Mouse (Mus musculus): ENCODE measurements around the gene Gm42674.

Gene Gm42674

GRCm38 (mm10) chr3:90623435-90624071 is 21.8 kb downstream of the Gm42674 start:
- DNase-seq (ENCODE audit: low spot score), result no peak

- DNase-seq (ENCODE audit: low spot score), result no peak
Observed at GRCm38 (mm10) chr3:90625496-90625895, 23.8 kb downstream of the Gm42674 start.

GRCm38 (mm10) chr3:90626266-90627021 is 24.7 kb downstream of the Gm42674 start:
- no peak for DNase-seq (ENCODE audit: low spot score)

DNA sequence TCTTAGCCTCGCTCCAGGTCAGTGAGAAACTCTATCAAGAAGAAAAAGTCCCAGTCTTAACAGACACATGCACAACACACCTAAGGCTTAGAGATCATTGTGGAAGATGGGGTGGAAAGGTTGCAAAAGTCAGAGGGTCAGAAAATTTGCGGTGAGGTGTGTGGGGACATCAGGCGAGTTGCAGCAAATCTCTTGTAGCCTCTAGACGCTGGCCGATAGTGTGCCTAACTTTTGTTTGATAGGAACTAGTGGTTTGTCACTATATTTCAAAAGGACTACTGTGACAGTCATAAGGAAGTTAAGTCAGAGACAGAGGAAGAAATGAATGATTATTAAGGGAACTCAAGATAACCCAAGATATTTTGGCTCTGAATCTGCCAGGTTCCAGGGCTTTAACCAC is 25.7 kb downstream of the Gm42674 start:
- DNase-seq (ENCODE audit: low spot score), result no peak

GRCm38 (mm10) chr3:90627807-90628206 is 26.1 kb downstream of the Gm42674 start:
- no peak for DNase-seq (ENCODE audit: low spot score)

- DNase-seq (ENCODE audit: low spot score), result no peak
Observed at GRCm38 (mm10) chr3:90629298-90629697, 27.6 kb downstream of the Gm42674 start.

DNA sequence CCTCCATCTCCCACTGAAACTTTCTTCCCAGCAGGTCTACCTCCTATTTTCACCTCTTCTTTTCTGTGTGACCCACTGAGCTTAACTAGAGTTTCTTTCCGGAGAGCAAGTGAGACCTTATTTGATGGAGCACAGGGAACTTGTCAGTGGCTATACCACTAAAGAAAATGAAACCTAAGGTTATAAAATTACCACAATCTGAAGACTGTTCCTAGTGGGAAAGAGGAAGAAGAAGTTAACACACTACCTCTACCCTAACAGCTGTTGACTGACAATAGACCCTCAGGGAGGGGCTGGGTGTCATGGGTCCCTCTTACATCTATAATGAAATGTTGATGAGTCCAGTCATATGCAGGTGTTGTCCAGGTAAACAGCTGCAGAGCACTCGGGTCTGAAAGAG is 30.3 kb downstream of the Gm42674 start:
- no peak for DNase-seq (ENCODE audit: low spot score)

DNA sequence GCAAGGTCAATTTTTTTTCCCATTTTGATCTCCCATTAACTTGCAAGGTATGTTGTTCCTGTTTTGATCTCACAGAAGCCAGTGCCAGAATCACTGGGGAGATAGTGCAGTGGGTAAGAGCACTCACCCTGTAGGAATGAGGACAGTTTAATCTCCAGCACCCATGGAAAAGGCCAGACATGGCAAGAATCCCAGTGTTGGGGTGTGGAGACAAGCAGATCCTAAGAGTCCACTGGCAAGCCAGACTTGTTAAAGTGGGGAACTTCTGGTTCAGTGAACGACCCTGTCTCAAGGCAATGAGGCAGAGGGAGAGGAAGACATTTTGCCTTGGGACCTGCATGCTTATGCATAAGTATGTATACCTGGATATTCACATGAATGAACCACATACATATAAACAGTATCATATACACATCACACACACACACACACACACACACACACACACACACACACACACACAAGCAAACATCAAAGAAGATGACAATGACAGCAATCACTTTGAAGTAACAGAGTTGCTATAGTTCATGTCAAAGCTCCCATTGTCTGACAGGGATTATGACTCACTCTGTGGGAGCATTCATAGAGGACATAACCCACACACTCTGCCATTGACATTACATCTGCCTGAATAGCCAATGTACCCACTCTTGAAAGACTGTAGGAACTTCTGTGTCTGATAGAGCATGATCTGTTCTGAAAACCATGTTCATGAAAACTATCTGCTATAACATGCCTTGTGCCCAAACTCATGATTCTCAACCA is 37.0 kb downstream of the Gm42674 start:
- DNase-seq (ENCODE audit: low spot score), result no peak

GRCm38 (mm10) chr3:90639511-90640154 is 37.9 kb downstream of the Gm42674 start:
- DNase-seq (ENCODE audit: low spot score), result no peak

GRCm38 (mm10) chr3:90640981-90641380 is 39.3 kb downstream of the Gm42674 start:
- no peak for DNase-seq (ENCODE audit: low spot score)

DNA sequence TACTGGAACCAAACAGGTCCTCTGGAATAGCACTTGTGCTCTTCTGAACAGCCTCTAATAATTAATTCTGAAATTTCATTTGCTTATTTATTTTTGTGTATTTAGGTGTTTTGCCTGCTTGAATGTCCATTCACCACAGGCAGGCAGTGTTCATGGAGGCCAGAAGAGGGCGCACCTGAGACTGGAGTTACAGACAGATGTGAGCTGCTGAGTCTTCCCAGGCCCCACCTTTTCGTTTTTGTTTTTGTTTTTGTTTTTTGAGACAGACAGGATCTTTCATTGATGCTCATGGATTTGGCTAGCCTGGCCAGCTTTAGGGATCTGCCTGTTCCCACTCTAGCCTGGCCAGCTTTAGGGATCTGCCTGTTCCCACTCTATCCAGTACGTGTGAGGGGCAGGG is 42.5 kb downstream of the Gm42674 start:
- DNase-seq (ENCODE audit: low spot score), result no peak

- no peak for DNase-seq (ENCODE audit: low spot score)
Observed at GRCm38 (mm10) chr3:90647291-90647690, 45.6 kb downstream of the Gm42674 start.

- no peak for DNase-seq (ENCODE audit: low spot score)
Observed at GRCm38 (mm10) chr3:90648981-90649380, 47.3 kb downstream of the Gm42674 start.

DNA sequence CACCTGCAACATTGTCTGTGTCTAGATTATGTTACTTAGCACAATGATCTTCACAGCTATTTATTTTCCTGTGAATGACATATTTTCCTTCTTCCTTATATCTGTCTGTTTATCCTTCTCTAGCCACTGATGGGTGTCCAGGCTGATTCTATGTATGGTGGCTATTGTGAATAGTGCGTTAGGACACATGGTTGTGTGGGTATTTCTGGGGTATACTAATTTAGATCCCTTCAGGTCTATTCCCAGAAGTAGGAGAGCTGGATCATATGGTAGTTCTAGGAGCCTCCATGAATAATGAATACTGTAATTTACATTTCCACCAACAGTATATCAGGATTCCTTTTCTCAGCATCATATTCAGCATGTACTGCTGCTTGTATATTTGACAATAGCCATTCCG is 48.1 kb downstream of the Gm42674 start:
- DNase-seq (ENCODE audit: low spot score), result no peak

GRCm38 (mm10) chr3:90652878-90653508 is 51.3 kb downstream of the Gm42674 start:
- DNase-seq (ENCODE audit: low spot score), result no peak

DNA sequence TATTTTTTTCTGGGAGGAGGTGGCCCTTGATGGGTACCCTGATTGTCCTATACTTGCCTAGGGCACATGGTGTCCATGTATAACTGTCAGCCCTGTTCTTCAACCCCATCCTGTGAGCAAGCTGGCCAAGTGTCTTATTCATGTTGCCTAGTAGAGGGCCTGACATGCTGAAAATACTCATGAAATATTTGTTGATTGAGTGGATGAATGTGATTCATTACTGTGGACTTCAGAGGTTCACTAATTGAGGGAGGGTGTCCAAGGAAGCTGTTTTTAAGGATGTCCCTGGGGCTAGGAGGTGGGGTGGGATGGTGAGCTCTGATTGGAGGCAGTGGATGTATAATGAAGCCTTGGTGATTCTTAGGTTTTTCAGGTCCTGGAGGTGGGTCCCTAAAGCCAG is 52.0 kb downstream of the Gm42674 start, which contains the start of gene S100a7a:
Gene S100a7a (plus strand): TSS at position 301 of the 400 bp plus-strand sequence.
- DNase-seq (ENCODE audit: low spot score), result no peak

All from spleen, adult 12 weeks (tissue).